ENCODE assay signal across 15 mouse cellular contexts in the genomic region with DNA sequence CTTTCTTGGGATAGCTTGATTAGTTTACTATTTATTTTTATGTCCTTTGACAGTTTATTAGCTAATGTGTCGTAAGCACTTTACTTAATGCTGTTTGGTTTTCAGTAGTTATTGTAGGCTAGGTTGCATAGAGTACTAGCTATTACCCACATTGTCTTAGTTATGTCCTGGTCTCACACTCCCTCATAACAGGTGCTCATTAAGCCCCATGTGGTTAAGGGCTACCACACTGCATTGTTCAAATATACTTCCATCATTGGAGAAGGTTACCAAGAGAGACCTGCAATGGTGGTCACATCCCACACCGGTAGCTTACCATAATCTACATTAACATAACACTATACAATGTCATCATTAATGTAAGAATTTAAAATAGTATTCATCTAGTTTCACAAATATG.
DNase-seq lines count a peak whose midpoint lies in the region; TF ChIP-seq lines count a peak whose summit lies in the region.
"Had no signal": no experiment of that assay in that cellular context is flagged by ENCODE, and none has a peak within 500 bp of the region (broad histone marks: within the 10 kb centered on the region; RNA-seq: fewer than 3 reads in every experiment).

No protein-coding gene starts in this region.

- no peak for TF ChIP-seq POLR2A in myocyte (IDR thresholded peaks at IDR 0.05; ENCODE audit: insufficient read length, low read depth)

- no peak overlapping the region for H3ac ChIP-seq in myocyte (ENCODE audit: control insufficient read depth, insufficient read length)

- peak overlapping the region; percentile 36 for H3K4me2 ChIP-seq in myocyte (ENCODE audit: low read depth)

- H3K79me2 ChIP-seq in myocyte (ENCODE audit: control insufficient read depth, insufficient read depth): no peaks in the 10 kb centered on the region

- no peaks in the 10 kb centered on the region for H3K27me3 ChIP-seq in myocyte (ENCODE audit: control insufficient read depth, insufficient read depth, insufficient read length)
- H3K27me3 ChIP-seq: CH12.LX had no signal

- DNase-seq in adrenal gland, postnatal 14 days: no peak
- DNase-seq: adrenal gland, adult 2 months; adrenal gland, adult 8-10 months; adrenal gland, postnatal 10 days; adrenal gland, postnatal 25 days; adrenal gland, postnatal 36 days; B cell, adult 2 months; cerebellum, adult 11 months; cerebellum, adult 11-12 months; cerebellum, adult 18-20 months; cerebellum, adult 2 months; cerebellum, adult 8-10 months had no signal

- no peak overlapping the region for H3K4me3 ChIP-seq in myocyte

- H3K36me3 ChIP-seq in myocyte (ENCODE audit: control insufficient read depth, insufficient read depth): no peaks in the 10 kb centered on the region
- H3K36me3 ChIP-seq: G1E had no signal

TF ChIP-seq in myocyte, 11 proteins besides CTCF, POLR2A, EP300 and RAD21:
- TF ChIP-seq REST (IDR thresholded peaks at IDR 0.05; ENCODE audit: insufficient read depth, insufficient read length) (no peak), MYOD1 (IDR thresholded peaks at IDR 0.05; ENCODE audit: control insufficient read depth in 1 of 3, insufficient read length in 2 of 3, low read depth in 2 of 3) (peak in 2 of 3 experiments; percentile 47 to 80), MYOG (IDR thresholded peaks at IDR 0.05; ENCODE audit: control insufficient read depth in 1 of 3, insufficient read depth in 1 of 3, insufficient read length in 2 of 3, low read depth in 2 of 3) (peak in 1 of 3 experiments; percentile 52), MAX (IDR thresholded peaks at IDR 0.05; ENCODE audit: low read depth) (no peak), USF1 (IDR thresholded peaks at IDR 0.05; ENCODE audit: low read depth) (no peak), POLR2AphosphoS2 (IDR thresholded peaks at IDR 0.05; ENCODE audit: insufficient read length, low read depth) (no peak), SRF (IDR thresholded peaks at IDR 0.05; ENCODE audit: control insufficient read depth, insufficient read length, low read depth) (no peak)
